Mouse (Mus musculus) spleen, postnatal 4 days (tissue): ENCODE results near the gene Fut1.

Experiments
- DNase-seq, 2 experiments: peaks; one replicate each; pipeline ENCODE4 v3.0.0; 2022; ENCODE audit warnings: low spot score in 2 of 2

Gene Fut1

GRCm38 (mm10) chr7:45598960-45599879 is 17.9 kb upstream of the Fut1 start:
- DNase-seq, result no peak

- DNase-seq, result no peak
Observed at GRCm38 (mm10) chr7:45605704-45606289, 11.3 kb upstream of the Fut1 start.

- DNase-seq, result no peak
Observed at GRCm38 (mm10) chr7:45609511-45609910, 7.6 kb upstream of the Fut1 start.

GRCm38 (mm10) chr7:45616277-45616676 is 812 bp upstream of the Fut1 start:
- no peak for DNase-seq

GRCm38 (mm10) chr7:45618316-45618715 is 1.2 kb downstream of the Fut1 start:
- DNase-seq, result no peak

- no peak for DNase-seq
Observed at GRCm38 (mm10) chr7:45619592-45619991, 2.5 kb downstream of the Fut1 start.

- DNase-seq, result peak in 1 of 2 experiments; percentile 37
Observed at GRCm38 (mm10) chr7:45621443-45621842, 4.4 kb downstream of the Fut1 start, which contains the start of gene Izumo1. Izumo1 (plus strand) TSS chr7:45621811.

GRCm38 (mm10) chr7:45623507-45623906 is 6.4 kb downstream of the Fut1 start:
- no peak for DNase-seq

GRCm38 (mm10) chr7:45624718-45625117 is 7.6 kb downstream of the Fut1 start:
- DNase-seq, result no peak

- DNase-seq, result no peak
Observed at GRCm38 (mm10) chr7:45625481-45625880, 8.4 kb downstream of the Fut1 start.

- no peak for DNase-seq
Observed at GRCm38 (mm10) chr7:45626571-45627076, 9.5 kb downstream of the Fut1 start.

GRCm38 (mm10) chr7:45627261-45627660 is 10.2 kb downstream of the Fut1 start, which contains the start of gene Rasip1:
Rasip1 (plus strand) TSS chr7:45627488.
- no peak for DNase-seq

GRCm38 (mm10) chr7:45628364-45629294 is 11.5 kb downstream of the Fut1 start:
- DNase-seq, result peak; percentile 85 to 96

- no peak for DNase-seq
Observed at GRCm38 (mm10) chr7:45630064-45630907, 13.2 kb downstream of the Fut1 start.

GRCm38 (mm10) chr7:45632499-45632898 is 15.4 kb downstream of the Fut1 start:
- no peak for DNase-seq

GRCm38 (mm10) chr7:45634946-45635681 is 18.0 kb downstream of the Fut1 start:
- DNase-seq, result peak in 1 of 2 experiments; percentile 60

GRCm38 (mm10) chr7:45635711-45636688 is 18.9 kb downstream of the Fut1 start:
- DNase-seq, result peak in 1 of 2 experiments; percentile 53

- peak in 1 of 2 experiments; percentile 61 for DNase-seq
Observed at GRCm38 (mm10) chr7:45637710-45638109, 20.6 kb downstream of the Fut1 start.
